Mouse (Mus musculus) G1E (cell line): ENCODE measurements around the gene Spag9.

ENCODE experiments used
- CTCF ChIP-seq: IDR thresholded peaks from 2 replicates; pipeline ENCODE4 v1.5.1; 2012; ENCODE audit warnings: low read depth, low read length, inconsistent platforms, mixed read lengths
- GATA1 ChIP-seq: IDR thresholded peaks from 2 replicates; pipeline ENCODE4 v1.6.1; 2012; ENCODE audit warnings: borderline replicate concordance, low read length, inconsistent platforms, mixed read lengths
- POLR2AphosphoS5 ChIP-seq: IDR thresholded peaks from 2 replicates; pipeline ENCODE4 v1.6.1; 2012; ENCODE audit warnings: low read depth, low read length, inconsistent platforms; ENCODE audit not compliant: insufficient replicate concordance

- TF ChIP-seq CTCF (no peak), POLR2AphosphoS5 (no peak), GATA1 (no peak)
These were observed 51.4 kb downstream of the Spag9 start for GRCm38 (mm10) chr11:94047288-94047687.
